Mouse (Mus musculus): ENCODE data around the gene Cdk11b.
"Not testable (repeated sequence)": the region's sequence is repeated elsewhere in the genome, so short reads cannot be mapped to it uniquely, and the experiment has no call there.

Cdk11b gene

GRCm38 (mm10) chr4:155605132-155605531 is 19.5 kb upstream of the Cdk11b start:
- no peak for DNase-seq (ENCODE audit: low read depth, low spot score)

- no peak for DNase-seq (ENCODE audit: low read depth, low spot score)
These were observed 17.8 kb upstream of the Cdk11b start for GRCm38 (mm10) chr4:155606825-155607224.

GRCm38 (mm10) chr4:155611860-155612259 is 12.8 kb upstream of the Cdk11b start:
- no peak for DNase-seq (ENCODE audit: low read depth, low spot score)

GRCm38 (mm10) chr4:155613264-155613663 is 11.4 kb upstream of the Cdk11b start:
- DNase-seq (ENCODE audit: low read depth, low spot score), result no peak

GRCm38 (mm10) chr4:155618321-155618720 is 6.3 kb upstream of the Cdk11b start:
- DNase-seq (ENCODE audit: low read depth, low spot score), result no peak

- DNase-seq (ENCODE audit: low read depth, low spot score), result no peak
These were observed 5.6 kb downstream of the Cdk11b start for GRCm38 (mm10) chr4:155630267-155630666.

- no peak for DNase-seq (ENCODE audit: low read depth, low spot score)
These were observed 11.3 kb downstream of the Cdk11b start for GRCm38 (mm10) chr4:155635766-155636499.

GRCm38 (mm10) chr4:155643531-155643930 is 18.9 kb downstream of the Cdk11b start:
- no peak for DNase-seq (ENCODE audit: low read depth, low spot score)

GRCm38 (mm10) chr4:155645308-155645707 is 20.7 kb downstream of the Cdk11b start, which contains the start of gene Gm10563:
Gene Gm10563, minus strand, starts transcription at chr4:155645408.
- DNase-seq (ENCODE audit: low read depth, low spot score), result not testable (repeated sequence)

GRCm38 (mm10) chr4:155645721-155646120 is 21.1 kb downstream of the Cdk11b start:
- DNase-seq (ENCODE audit: low read depth, low spot score), result no peak

GRCm38 (mm10) chr4:155649355-155649754 is 24.7 kb downstream of the Cdk11b start:
- no peak for DNase-seq (ENCODE audit: low read depth, low spot score)

- no peak for DNase-seq (ENCODE audit: low read depth, low spot score)
These were observed 27.1 kb downstream of the Cdk11b start for GRCm38 (mm10) chr4:155651553-155652269.

- DNase-seq (ENCODE audit: low read depth, low spot score), result no peak
These were observed 27.8 kb downstream of the Cdk11b start for GRCm38 (mm10) chr4:155652283-155653085.

GRCm38 (mm10) chr4:155653086-155653450 is 28.4 kb downstream of the Cdk11b start, which contains the start of gene Mmp23:
Gene Mmp23, minus strand, starts transcription at chr4:155653384.
- no peak for DNase-seq (ENCODE audit: low read depth, low spot score)

GRCm38 (mm10) chr4:155653451-155654182 is 29.0 kb downstream of the Cdk11b start:
- no peak for DNase-seq (ENCODE audit: low read depth, low spot score)

- DNase-seq (ENCODE audit: low read depth, low spot score), result no peak
These were observed 29.5 kb downstream of the Cdk11b start for GRCm38 (mm10) chr4:155654183-155654455.

GRCm38 (mm10) chr4:155654456-155655298 is 30.0 kb downstream of the Cdk11b start:
- DNase-seq (ENCODE audit: low read depth, low spot score), result no peak

GRCm38 (mm10) chr4:155656214-155656751 is 31.6 kb downstream of the Cdk11b start:
- DNase-seq (ENCODE audit: low read depth, low spot score), result no peak

- DNase-seq (ENCODE audit: low read depth, low spot score), result no peak
These were observed 34.3 kb downstream of the Cdk11b start for GRCm38 (mm10) chr4:155658961-155659360.

- no peak for DNase-seq (ENCODE audit: low read depth, low spot score)
These were observed 36.0 kb downstream of the Cdk11b start for GRCm38 (mm10) chr4:155660641-155661040.

All from WW6 (cell line).